Mouse (Mus musculus): ENCODE measurements around the gene Irf6. TPM values are rescaled to one million over a fixed set of nuclear protein-coding genes. Genes with fewer than 3 reads are reported as not detected.

The Irf6 gene
- total RNA-seq, 1 experiment, result 3.6 TPM

- Histone ChIP-seq H3K27ac (ENCODE audit: insufficient read depth, low read depth, low read length, poor library complexity, severe bottlenecking) (no peak overlapping the region), H3K9ac (ENCODE audit: insufficient read depth, low read depth, low read length, poor library complexity, severe bottlenecking) (no peak overlapping the region), H3K4me1 (ENCODE audit: control insufficient read depth in 2 of 2, insufficient read depth in 2 of 2, low read length in 2 of 2, poor library complexity in 1 of 2) (no peaks in the 10 kb centered on the region; a peak in 1 of 4 replicates), H3K9me3 (ENCODE audit: control insufficient read depth, insufficient read depth, low read depth, low read length) (no peaks in the 10 kb centered on the region), H3K4me3 (ENCODE audit: insufficient read depth in 1 of 2, low read depth in 1 of 2, low read length in 2 of 2, poor library complexity in 1 of 2, severe bottlenecking in 1 of 2) (no peak overlapping the region), H3K36me3 (ENCODE audit: control insufficient read depth, insufficient read depth, low read length, poor library complexity, severe bottlenecking) (no peaks in the 10 kb centered on the region)
- TF ChIP-seq MAFK (IDR thresholded peaks at IDR 0.05; ENCODE audit: insufficient read depth, low read depth, low read length) (no peak), ZNF384 (IDR thresholded peaks at IDR 0.05; ENCODE audit: low read depth, low read length) (no peak), ZC3H11A (IDR thresholded peaks at IDR 0.05; ENCODE audit: borderline replicate concordance, low read depth, low read length) (no peak), CHD2 (IDR thresholded peaks at IDR 0.05; ENCODE audit: low read depth, low read length) (no peak), HCFC1 (IDR thresholded peaks at IDR 0.05; ENCODE audit: borderline replicate concordance, insufficient read depth, low read length) (no peak)
- DNase-seq (ENCODE audit: low read depth, low spot score), result no peak
- in situ Hi-C loops (cut with MboI; ENCODE audit: low sequenced_read_pairs in 2 of 2, unreplicated experiment in 2 of 2), result no loop called here
Measured at GRCm38 (mm10) chr1:193138087-193138486, 14.8 kb upstream of the Irf6 start.

- TF ChIP-seq HCFC1 (IDR thresholded peaks at IDR 0.05; ENCODE audit: borderline replicate concordance, insufficient read depth, low read length) (no peak), MAFK (IDR thresholded peaks at IDR 0.05; ENCODE audit: insufficient read depth, low read depth, low read length) (peak; percentile 91), CHD2 (IDR thresholded peaks at IDR 0.05; ENCODE audit: low read depth, low read length) (no peak), ZC3H11A (IDR thresholded peaks at IDR 0.05; ENCODE audit: borderline replicate concordance, low read depth, low read length) (no peak), ZNF384 (IDR thresholded peaks at IDR 0.05; ENCODE audit: low read depth, low read length) (no peak)
- Histone ChIP-seq H3K4me3 (ENCODE audit: insufficient read depth in 1 of 2, low read depth in 1 of 2, low read length in 2 of 2, poor library complexity in 1 of 2, severe bottlenecking in 1 of 2) (no peak overlapping the region), H3K9ac (ENCODE audit: insufficient read depth, low read depth, low read length, poor library complexity, severe bottlenecking) (no peak overlapping the region), H3K27ac (ENCODE audit: insufficient read depth, low read depth, low read length, poor library complexity, severe bottlenecking) (no peak overlapping the region), H3K4me1 (ENCODE audit: control insufficient read depth in 2 of 2, insufficient read depth in 2 of 2, low read length in 2 of 2, poor library complexity in 1 of 2) (no peaks in the 10 kb centered on the region; a peak in 1 of 4 replicates), H3K36me3 (ENCODE audit: control insufficient read depth, insufficient read depth, low read length, poor library complexity, severe bottlenecking) (no peaks in the 10 kb centered on the region), H3K9me3 (ENCODE audit: control insufficient read depth, insufficient read depth, low read depth, low read length) (no peaks in the 10 kb centered on the region)
- DNase-seq (ENCODE audit: low read depth, low spot score), result no peak
- in situ Hi-C loops (cut with MboI; ENCODE audit: low sequenced_read_pairs in 2 of 2, unreplicated experiment in 2 of 2), result no loop called here
Measured at GRCm38 (mm10) chr1:193138669-193139068, 14.2 kb upstream of the Irf6 start.

- Histone ChIP-seq H3K4me1 (ENCODE audit: control insufficient read depth in 2 of 2, insufficient read depth in 2 of 2, low read length in 2 of 2, poor library complexity in 1 of 2) (no peaks in the 10 kb centered on the region; a peak in 1 of 4 replicates), H3K27ac (ENCODE audit: insufficient read depth, low read depth, low read length, poor library complexity, severe bottlenecking) (no peak overlapping the region), H3K9ac (ENCODE audit: insufficient read depth, low read depth, low read length, poor library complexity, severe bottlenecking) (no peak overlapping the region), H3K4me3 (ENCODE audit: insufficient read depth in 1 of 2, low read depth in 1 of 2, low read length in 2 of 2, poor library complexity in 1 of 2, severe bottlenecking in 1 of 2) (no peak overlapping the region), H3K9me3 (ENCODE audit: control insufficient read depth, insufficient read depth, low read depth, low read length) (no peaks in the 10 kb centered on the region), H3K36me3 (ENCODE audit: control insufficient read depth, insufficient read depth, low read length, poor library complexity, severe bottlenecking) (no peaks in the 10 kb centered on the region)
- no peak for DNase-seq (ENCODE audit: low read depth, low spot score)
- in situ Hi-C loops (cut with MboI; ENCODE audit: low sequenced_read_pairs in 2 of 2, unreplicated experiment in 2 of 2), result no loop called here
- TF ChIP-seq ZNF384 (IDR thresholded peaks at IDR 0.05; ENCODE audit: low read depth, low read length) (no peak), HCFC1 (IDR thresholded peaks at IDR 0.05; ENCODE audit: borderline replicate concordance, insufficient read depth, low read length) (no peak), ZC3H11A (IDR thresholded peaks at IDR 0.05; ENCODE audit: borderline replicate concordance, low read depth, low read length) (no peak), MAFK (IDR thresholded peaks at IDR 0.05; ENCODE audit: insufficient read depth, low read depth, low read length) (no peak), CHD2 (IDR thresholded peaks at IDR 0.05; ENCODE audit: low read depth, low read length) (no peak)
Measured at GRCm38 (mm10) chr1:193141118-193141517, 11.8 kb upstream of the Irf6 start.

GRCm38 (mm10) chr1:193142517-193143062 lies 10.3 kb upstream of the Irf6 start:
- Histone ChIP-seq H3K4me3 (ENCODE audit: insufficient read depth in 1 of 2, low read depth in 1 of 2, low read length in 2 of 2, poor library complexity in 1 of 2, severe bottlenecking in 1 of 2) (no peak overlapping the region), H3K36me3 (ENCODE audit: control insufficient read depth, insufficient read depth, low read length, poor library complexity, severe bottlenecking) (no peaks in the 10 kb centered on the region), H3K4me1 (ENCODE audit: control insufficient read depth in 2 of 2, insufficient read depth in 2 of 2, low read length in 2 of 2, poor library complexity in 1 of 2) (no peaks in the 10 kb centered on the region; a peak in 1 of 4 replicates), H3K9ac (ENCODE audit: insufficient read depth, low read depth, low read length, poor library complexity, severe bottlenecking) (no peak overlapping the region), H3K27ac (ENCODE audit: insufficient read depth, low read depth, low read length, poor library complexity, severe bottlenecking) (no peak overlapping the region), H3K9me3 (ENCODE audit: control insufficient read depth, insufficient read depth, low read depth, low read length) (no peaks in the 10 kb centered on the region)
- in situ Hi-C loops (cut with MboI; ENCODE audit: low sequenced_read_pairs in 2 of 2, unreplicated experiment in 2 of 2), result no loop called here
- no peak for DNase-seq (ENCODE audit: low read depth, low spot score)
- TF ChIP-seq ZNF384 (IDR thresholded peaks at IDR 0.05; ENCODE audit: low read depth, low read length) (no peak), MAFK (IDR thresholded peaks at IDR 0.05; ENCODE audit: insufficient read depth, low read depth, low read length) (no peak), ZC3H11A (IDR thresholded peaks at IDR 0.05; ENCODE audit: borderline replicate concordance, low read depth, low read length) (no peak), HCFC1 (IDR thresholded peaks at IDR 0.05; ENCODE audit: borderline replicate concordance, insufficient read depth, low read length) (no peak), CHD2 (IDR thresholded peaks at IDR 0.05; ENCODE audit: low read depth, low read length) (no peak)

Data from ES-E14 (cell line).